Mouse (Mus musculus) limb, embryonic 14.5 days (tissue): ENCODE measurements around the gene Babam1. TPM values are rescaled to one million over a fixed set of nuclear protein-coding genes. Genes with fewer than 3 reads are reported as not detected.
A peak's percentile ranks its signal among the peaks of the same experiment; 100 is the strongest.

Source experiments
- ATAC-seq: fragments of 200-750 bp; cut with Nextera tagmentation; 2 replicates; pipeline ENCODE4 v1.8.0; 2017; ENCODE audit warnings: low read depth, moderate number of reproducible peaks, moderate TSS enrichment; ENCODE audit not compliant: low FRiP score
- DNase-seq: peaks from one replicate; pipeline ENCODE4 v3.0.0-alpha.2; 2015; ENCODE audit warnings: low spot score
- H3K27ac ChIP-seq: fragments of 300-500 bp; sonication (generic); replicated peaks from 2 replicates; pipeline ENCODE4 v1.5.1; 2014; ENCODE audit warnings: low read depth, mild to moderate bottlenecking, low read length, moderate library complexity, mixed read lengths
- H3K27me3 ChIP-seq: fragments of 300-500 bp; sonication (generic); 2 replicates; pipeline ENCODE4 v1.6.1; 2014; ENCODE audit warnings: low read length, mixed read lengths; ENCODE audit not compliant: control insufficient read depth, insufficient read depth
- H3K36me3 ChIP-seq: fragments of 300-500 bp; sonication (generic); 2 replicates; pipeline ENCODE4 v1.6.1; 2014; ENCODE audit warnings: mild to moderate bottlenecking, low read length, moderate library complexity, mixed read lengths; ENCODE audit not compliant: control insufficient read depth, insufficient read depth
- H3K4me1 ChIP-seq: fragments of 300-500 bp; sonication (generic); 2 replicates; pipeline ENCODE4 v1.6.1; 2014; ENCODE audit warnings: antibody characterized with exemption, low read length, mixed read lengths; ENCODE audit not compliant: control insufficient read depth, insufficient read depth
- H3K4me2 ChIP-seq: fragments of 300-500 bp; sonication (generic); replicated peaks from 2 replicates; pipeline ENCODE4 v1.6.1; 2014; ENCODE audit warnings: low read depth, mild to moderate bottlenecking, low read length, moderate library complexity; ENCODE audit not compliant: severe bottlenecking
- H3K4me3 ChIP-seq: fragments of 300-500 bp; sonication (generic); replicated peaks from 2 replicates; pipeline ENCODE4 v1.5.1; 2014; ENCODE audit warnings: low read length
- H3K9ac ChIP-seq: fragments of 300-500 bp; sonication (generic); 2 replicates; pipeline ENCODE4 v1.6.1; 2014; ENCODE audit warnings: mild to moderate bottlenecking, low read depth, low read length, moderate library complexity; ENCODE audit not compliant: severe bottlenecking
- H3K9me3 ChIP-seq: fragments of 300-500 bp; sonication (generic); 2 replicates; pipeline ENCODE4 v1.6.1; 2016; ENCODE audit warnings: low read length; ENCODE audit not compliant: control insufficient read depth
- POLR2A ChIP-seq: fragments of 200-500 bp; IDR thresholded peaks from 2 replicates; pipeline ENCODE4 v1.8.0; 2012; ENCODE audit warnings: inconsistent platforms, mild to moderate bottlenecking, moderate library complexity, borderline replicate concordance; ENCODE audit not compliant: insufficient read depth, insufficient read length; ENCODE audit errors: extremely low read depth
- WGBS: fragments of 180-500 bp; shearing (Covaris S2); extraction: QIAGEN DNeasy Blood & Tissue Kit; methylation state at CpG from one replicate; pipeline ENCODE4 v1.1.7; 2014; 5-methylcytosine and 5-hydroxymethylcytosine counted together
- polyA plus RNA-seq, 2 experiments: library from polyadenylated mRNA; depleted of rRNA in 1 of 2; stranded (reverse) in 1 of 2; unstranded in 1 of 2; fragments of >200 nt; fragmentation: Nextera tagmentation in 1 of 2; extraction: Ambion mirVana in 1 of 2; gene quantifications; 2 replicates each; pipeline versions ENCODE4 v1.2.1 to v1.2.3; 2012 to 2014

Babam1 gene
- polyA plus RNA-seq, 2 experiments = 88.6 to 117 TPM

- Histone ChIP-seq H3K4me1 (peaks cover 7% of the 10 kb centered on the region), H3K9ac (no peak overlapping the region), H3K36me3 (peaks cover 32% of the 10 kb centered on the region), H3K27me3 (no peaks in the 10 kb centered on the region), H3K4me3 (no peak overlapping the region), H3K27ac (no peak overlapping the region), H3K4me2 (no peak overlapping the region), H3K9me3 (no peaks in the 10 kb centered on the region)
- DNase-seq (no peak), ATAC-seq (no peak)
- WGBS = 88% methylated on average over 8 of the region's 8 CpGs
- TF ChIP-seq POLR2A = no peak
Observed at GRCm38 (mm10) chr8:71404011-71404410, 7.3 kb downstream of the Babam1 start.

DNA sequence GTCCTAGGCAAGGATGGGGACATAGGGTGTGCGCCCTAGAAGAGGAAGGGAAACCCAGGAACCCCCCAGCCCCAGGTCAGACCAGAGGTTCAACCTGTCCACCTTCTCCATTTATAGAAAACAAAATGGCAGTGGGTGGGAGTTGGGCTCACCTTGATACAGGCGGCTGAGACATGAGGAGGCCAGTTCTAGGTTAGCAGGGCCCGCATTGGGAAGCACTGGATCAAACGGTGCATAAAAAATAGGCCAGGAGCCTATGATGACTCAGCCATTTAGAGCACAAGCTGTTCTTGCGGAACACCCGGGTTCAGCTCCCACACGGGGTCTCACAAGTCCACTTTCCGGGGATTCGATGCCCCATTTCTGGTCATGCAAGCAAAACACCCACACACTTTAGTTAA lies 8.3 kb downstream of the Babam1 start:
- no peak overlapping the region for H3K9ac ChIP-seq
- H3K4me1 ChIP-seq = peaks cover 7% of the 10 kb centered on the region
- ATAC-seq (no peak), DNase-seq (no peak)
- no peaks in the 10 kb centered on the region for H3K9me3 ChIP-seq
- no peaks in the 10 kb centered on the region for H3K27me3 ChIP-seq
- TF ChIP-seq POLR2A = no peak
- H3K27ac ChIP-seq = no peak overlapping the region
- peaks cover 33% of the 10 kb centered on the region for H3K36me3 ChIP-seq
- no peak overlapping the region for H3K4me3 ChIP-seq
- WGBS = 89% methylated on average over 9 of the region's 9 CpGs
- H3K4me2 ChIP-seq = no peak overlapping the region

GRCm38 (mm10) chr8:71405401-71406098 lies 8.9 kb downstream of the Babam1 start, which contains the start of gene Ankle1:
Gene Ankle1 (plus strand): TSS chr8:71406010.
- no peaks in the 10 kb centered on the region for H3K27me3 ChIP-seq
- H3K4me3 ChIP-seq = peak within 1 kb of the TSS; percentile 62
- H3K4me2 ChIP-seq = peak within 1 kb of the TSS; percentile 95
- ATAC-seq (peak; percentile 93), DNase-seq (peak; percentile 93)
- H3K9me3 ChIP-seq = no peaks in the 10 kb centered on the region
- 0 out of 2 replicates have a peak within 1 kb of the TSS, but pooled peaks have one; percentile 46 for H3K27ac ChIP-seq
- TF ChIP-seq POLR2A = peak; percentile 35; the same call in 1 of the 2 replicates
- peak within 1 kb of the TSS; percentile 61 for H3K9ac ChIP-seq
- 18% methylated on average over 32 of the region's 33 CpGs for WGBS
- peaks cover 32% of the 10 kb centered on the region for H3K36me3 ChIP-seq
- peaks cover 7% of the 10 kb centered on the region for H3K4me1 ChIP-seq

DNA sequence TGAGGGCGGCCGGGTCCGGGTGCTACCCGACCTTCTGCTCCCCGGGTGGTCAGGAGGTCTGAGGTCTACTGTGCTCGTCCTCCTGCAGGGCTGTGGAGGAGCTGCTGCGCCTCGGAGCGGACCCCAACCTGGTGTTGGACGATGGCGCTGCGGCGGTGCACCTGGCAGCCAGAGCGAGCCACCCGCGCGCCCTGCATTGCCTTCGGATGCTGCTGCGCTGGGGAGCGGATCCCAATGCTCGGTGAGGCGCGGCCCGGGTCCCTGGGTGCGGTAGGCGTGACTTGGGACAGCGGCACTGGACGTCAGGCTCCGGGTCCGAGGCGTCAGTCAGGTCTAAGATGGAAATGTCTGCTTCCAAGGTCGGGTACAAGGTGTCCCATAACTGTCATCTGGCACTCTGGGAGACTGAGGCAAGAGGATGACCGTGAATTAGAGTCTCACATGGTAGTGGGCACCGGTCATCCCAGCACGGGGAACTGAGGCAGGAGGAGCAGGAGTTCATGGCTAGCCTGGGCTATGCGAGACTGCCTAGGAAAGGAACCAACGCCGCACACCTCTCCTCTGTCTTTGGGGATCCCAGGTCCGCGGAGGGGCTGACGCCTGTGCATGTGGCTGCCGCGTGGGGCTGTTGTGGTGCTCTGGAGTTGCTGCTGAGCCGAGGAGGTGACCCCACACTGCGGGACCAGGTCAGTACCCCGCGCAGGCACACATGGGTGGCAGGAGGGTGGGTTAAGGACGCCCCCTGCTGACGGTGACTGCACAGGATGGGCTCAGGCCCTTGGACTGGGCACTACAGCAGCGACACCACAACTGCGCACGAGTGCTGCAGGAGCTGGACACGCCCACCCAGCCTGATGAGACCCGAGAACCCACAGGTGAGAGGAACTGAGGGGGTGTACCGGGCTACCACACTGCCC lies 9.7 kb downstream of the Babam1 start:
- peak; percentile 41 for DNase-seq
- Histone ChIP-seq H3K4me3 (peak overlapping the region; percentile 62), H3K27ac (no peak overlapping the region), H3K27me3 (no peaks in the 10 kb centered on the region), H3K9me3 (no peaks in the 10 kb centered on the region), H3K4me1 (peaks cover 7% of the 10 kb centered on the region), H3K36me3 (peaks cover 28% of the 10 kb centered on the region), H3K9ac (peak overlapping the region; percentile 61), H3K4me2 (peak overlapping the region; percentile 95)
- ATAC-seq = peak; percentile 31; the same call in 1 of the 2 replicates
- no peak for TF ChIP-seq POLR2A
- WGBS = under 1% methylated on average over 49 of the region's 55 CpGs

GRCm38 (mm10) chr8:71407441-71407840 lies 10.8 kb downstream of the Babam1 start:
- H3K9ac ChIP-seq = no peak overlapping the region

More at GRCm38 (mm10) chr8:71407441-71407840, 10.8 kb downstream of the Babam1 start:
- H3K27me3 ChIP-seq = no peaks in the 10 kb centered on the region
- H3K4me3 ChIP-seq = peak overlapping the region; percentile 62; the same call in 1 of the 2 replicates
- ATAC-seq = no peak
- WGBS = 94% methylated on average over 12 of the region's 14 CpGs
- no peak for TF ChIP-seq POLR2A
- H3K4me1 ChIP-seq = peaks cover 7% of the 10 kb centered on the region
- DNase-seq = no peak
- H3K9me3 ChIP-seq = no peaks in the 10 kb centered on the region
- H3K27ac ChIP-seq = no peak overlapping the region
- peaks cover 28% of the 10 kb centered on the region for H3K36me3 ChIP-seq
- no peak overlapping the region for H3K4me2 ChIP-seq
